Mouse (Mus musculus): Measurements from ENCODE around the gene Mtmr2.
A peak's percentile ranks its signal among the peaks of the same experiment; 100 is the strongest.
"Not testable (repeated sequence)": the region's sequence is repeated elsewhere in the genome, so short reads cannot be mapped to it uniquely, and the experiment has no call there.

Gene Mtmr2

GRCm38 (mm10) chr9:13748404-13748797, at the start of gene Mtmr2:
Gene Mtmr2 (plus strand): TSS chr9:13748410.
- DNase-seq (ENCODE audit: low spot score): no peak

- DNase-seq (ENCODE audit: low spot score): no peak
These were observed 49.0 kb upstream of the Mtmr2 start for GRCm38 (mm10) chr9:13699061-13699780.

- no peak for DNase-seq (ENCODE audit: low spot score)
These were observed 48.5 kb upstream of the Mtmr2 start for GRCm38 (mm10) chr9:13699781-13700116.

- DNase-seq (ENCODE audit: low spot score): no peak
These were observed 46.4 kb upstream of the Mtmr2 start for GRCm38 (mm10) chr9:13701773-13702172.

- DNase-seq (ENCODE audit: low spot score): no peak
These were observed 45.1 kb upstream of the Mtmr2 start for GRCm38 (mm10) chr9:13703100-13703499.

GRCm38 (mm10) chr9:13704917-13705316, 43.3 kb upstream of the Mtmr2 start:
- DNase-seq (ENCODE audit: low spot score): no peak

GRCm38 (mm10) chr9:13707066-13707555, 41.1 kb upstream of the Mtmr2 start:
- DNase-seq (ENCODE audit: low spot score): no peak

GRCm38 (mm10) chr9:13709436-13709835, 38.8 kb upstream of the Mtmr2 start:
- DNase-seq (ENCODE audit: low spot score): no peak

- DNase-seq (ENCODE audit: low spot score): not testable (repeated sequence)
These were observed 32.3 kb upstream of the Mtmr2 start for GRCm38 (mm10) chr9:13715891-13716290.

GRCm38 (mm10) chr9:13716316-13717099, 31.7 kb upstream of the Mtmr2 start:
- DNase-seq (ENCODE audit: low spot score): peak; percentile 71

- DNase-seq (ENCODE audit: low spot score): peak; percentile 95
These were observed 826 bp downstream of the Mtmr2 start for GRCm38 (mm10) chr9:13748798-13749674.

GRCm38 (mm10) chr9:13749675-13749998, 1.4 kb downstream of the Mtmr2 start:
- no peak for DNase-seq (ENCODE audit: low spot score)

- DNase-seq (ENCODE audit: low spot score): no peak
These were observed 4.3 kb downstream of the Mtmr2 start for GRCm38 (mm10) chr9:13752543-13752942.

- no peak for DNase-seq (ENCODE audit: low spot score)
These were observed 12.2 kb downstream of the Mtmr2 start for GRCm38 (mm10) chr9:13760430-13760829.

- DNase-seq (ENCODE audit: low spot score): no peak
These were observed 17.4 kb downstream of the Mtmr2 start for GRCm38 (mm10) chr9:13765624-13766023.

GRCm38 (mm10) chr9:13766570-13766969, 18.4 kb downstream of the Mtmr2 start:
- DNase-seq (ENCODE audit: low spot score): no peak

GRCm38 (mm10) chr9:13774732-13775131, 26.5 kb downstream of the Mtmr2 start:
- no peak for DNase-seq (ENCODE audit: low spot score)

- no peak for DNase-seq (ENCODE audit: low spot score)
These were observed 33.8 kb downstream of the Mtmr2 start for GRCm38 (mm10) chr9:13781985-13782384.

- DNase-seq (ENCODE audit: low spot score): not testable (repeated sequence)
These were observed 42.7 kb downstream of the Mtmr2 start for GRCm38 (mm10) chr9:13790864-13791263.

GRCm38 (mm10) chr9:13794302-13794701, 46.1 kb downstream of the Mtmr2 start:
- DNase-seq (ENCODE audit: low spot score): no peak

GRCm38 (mm10) chr9:13794756-13795155, 46.5 kb downstream of the Mtmr2 start:
- no peak for DNase-seq (ENCODE audit: low spot score)

GRCm38 (mm10) chr9:13804480-13804879, 56.3 kb downstream of the Mtmr2 start:
- no peak for DNase-seq (ENCODE audit: low spot score)
